Mouse (Mus musculus) brain, embryonic 14.5 days (tissue): ENCODE measurements around the gene Sirpa. TPM values are rescaled to one million over a fixed set of nuclear protein-coding genes. Genes with fewer than 3 reads are reported as not detected.

Source experiments
- DNase-seq: peaks from one replicate; pipeline ENCODE4 v3.0.0-alpha.2; 2011; ENCODE audit warnings: low read depth
- CTCF ChIP-seq: fragments of 200-500 bp; IDR thresholded peaks from 2 replicates; pipeline ENCODE4 v1.5.1; 2012; ENCODE audit warnings: inconsistent platforms, mild to moderate bottlenecking, moderate library complexity, borderline replicate concordance; ENCODE audit not compliant: insufficient read depth, insufficient read length; ENCODE audit errors: extremely low read depth
- POLR2A ChIP-seq: fragments of 200-500 bp; IDR thresholded peaks from 2 replicates; pipeline ENCODE4 v1.6.1; 2012; ENCODE audit warnings: mild to moderate bottlenecking, inconsistent platforms, borderline replicate concordance; ENCODE audit not compliant: poor library complexity, insufficient read depth, insufficient read length, severe bottlenecking; ENCODE audit errors: extremely low read depth
- polyA plus RNA-seq: library from polyadenylated mRNA; depleted of rRNA; stranded (reverse); fragments of >200 nt; gene quantifications from 2 replicates; pipeline ENCODE4 v1.2.3, GENCODE M21; 2012

The Sirpa gene
- polyA plus RNA-seq, 1 experiment, result 44.6 TPM

DNA sequence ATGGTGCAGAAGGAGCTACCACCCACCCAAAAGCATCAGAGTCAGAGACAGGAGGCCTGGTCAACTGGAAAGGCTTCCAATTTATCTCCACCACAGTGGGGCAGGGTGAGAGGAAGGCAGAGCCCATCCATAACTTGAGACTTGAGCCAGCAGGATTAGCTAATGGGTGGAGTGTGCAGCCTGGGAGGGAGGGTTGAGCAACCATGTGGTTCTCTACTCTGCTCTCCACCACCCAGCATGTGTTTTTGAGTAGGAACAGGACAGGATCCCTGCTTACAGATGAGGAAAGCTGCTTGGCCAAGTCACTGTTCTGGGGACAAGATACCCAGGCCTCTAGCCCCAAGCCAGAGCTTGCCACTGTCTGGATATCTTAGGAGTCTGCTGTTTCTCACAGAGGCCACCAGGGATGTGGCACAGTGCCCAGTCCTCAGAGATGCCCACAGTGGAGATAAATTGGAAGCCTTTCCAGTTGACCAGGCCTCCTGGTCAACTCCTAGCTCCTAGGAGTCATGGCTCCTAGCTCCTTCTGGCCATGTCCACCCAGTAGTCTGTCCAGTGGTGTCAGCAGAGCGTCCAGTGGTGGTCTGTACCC is 8.5 kb downstream of the Sirpa start:
- no peak for DNase-seq
- TF ChIP-seq POLR2A (no peak), CTCF (no peak)

DNA sequence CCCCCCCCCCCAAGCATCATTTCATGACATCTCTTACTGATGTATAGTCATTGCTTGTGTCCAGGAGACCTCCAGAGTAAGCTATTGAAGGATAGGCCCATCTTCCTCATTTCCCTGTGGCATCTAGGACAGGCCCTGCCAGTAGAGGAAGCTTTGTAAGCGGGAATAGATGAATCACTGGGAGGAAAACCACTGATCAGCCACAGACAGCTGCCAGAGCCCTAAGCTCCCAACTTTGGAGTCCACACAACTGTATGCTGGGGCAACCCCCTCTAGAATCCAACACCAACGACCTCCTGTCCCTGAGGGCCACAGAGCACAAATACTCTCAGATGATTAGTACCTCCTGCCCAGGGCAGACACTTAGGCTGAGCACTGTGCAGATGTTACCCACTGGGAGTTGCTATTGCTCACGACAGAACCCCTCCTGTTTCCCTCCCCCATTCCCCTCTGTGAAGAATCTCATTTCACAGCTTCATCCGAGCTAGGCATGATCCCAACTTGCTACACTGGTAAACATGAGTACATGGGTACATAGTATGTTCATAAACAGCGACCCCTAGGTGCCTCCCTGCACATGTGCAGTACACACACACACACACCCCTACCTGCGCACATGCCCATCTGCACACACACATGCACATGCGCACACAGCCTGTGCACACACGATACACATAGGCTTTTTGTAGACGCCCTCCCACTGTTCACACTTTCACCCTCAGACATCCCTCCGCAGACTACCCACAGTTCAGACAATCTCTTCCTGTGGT is 9.4 kb downstream of the Sirpa start:
- TF ChIP-seq CTCF, result no peak
- TF ChIP-seq POLR2A, result no peak
- no peak for DNase-seq

DNA sequence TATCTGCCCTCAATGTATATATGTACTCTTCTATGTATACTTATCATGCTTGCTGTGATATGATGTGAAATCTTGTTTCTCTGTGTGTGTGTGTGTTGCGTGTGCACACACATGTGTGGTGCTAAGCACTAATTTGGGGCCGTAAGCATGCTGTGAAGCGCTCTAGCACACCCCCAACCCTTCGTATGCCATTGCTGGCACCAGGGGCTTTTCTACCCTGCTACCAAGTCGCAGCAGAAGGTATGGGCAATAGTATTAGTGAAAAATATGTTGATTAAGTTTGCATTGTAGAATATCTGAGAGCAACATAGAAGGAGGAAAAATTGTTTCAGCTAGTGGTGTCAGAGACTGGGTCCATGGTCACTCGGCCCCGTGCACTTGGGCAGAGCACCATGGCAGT is 10.2 kb downstream of the Sirpa start:
- DNase-seq, result no peak
- no peak for TF ChIP-seq CTCF
- TF ChIP-seq POLR2A, result no peak

DNA sequence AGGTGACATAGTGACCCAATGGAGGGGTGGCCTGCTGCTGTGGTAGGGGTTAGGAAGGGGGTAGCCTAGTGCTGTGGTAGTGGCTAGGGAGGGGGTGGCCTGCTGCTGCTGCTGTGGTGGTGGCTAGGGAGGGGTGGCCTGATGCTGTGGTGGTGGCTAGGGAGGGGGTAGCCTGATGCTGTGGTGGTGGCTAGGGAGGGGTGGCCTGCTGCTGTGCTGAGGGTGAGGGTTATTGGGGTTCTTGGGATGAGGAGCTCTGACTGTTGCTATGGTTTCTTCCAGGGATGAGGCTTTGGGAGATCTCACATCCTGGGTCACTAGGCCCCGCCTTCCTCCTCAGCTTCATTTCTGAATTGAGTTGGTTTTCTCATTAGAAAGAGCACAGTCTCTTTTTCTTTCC is 10.9 kb downstream of the Sirpa start:
- no peak for DNase-seq
- TF ChIP-seq CTCF (no peak), POLR2A (no peak)

DNA sequence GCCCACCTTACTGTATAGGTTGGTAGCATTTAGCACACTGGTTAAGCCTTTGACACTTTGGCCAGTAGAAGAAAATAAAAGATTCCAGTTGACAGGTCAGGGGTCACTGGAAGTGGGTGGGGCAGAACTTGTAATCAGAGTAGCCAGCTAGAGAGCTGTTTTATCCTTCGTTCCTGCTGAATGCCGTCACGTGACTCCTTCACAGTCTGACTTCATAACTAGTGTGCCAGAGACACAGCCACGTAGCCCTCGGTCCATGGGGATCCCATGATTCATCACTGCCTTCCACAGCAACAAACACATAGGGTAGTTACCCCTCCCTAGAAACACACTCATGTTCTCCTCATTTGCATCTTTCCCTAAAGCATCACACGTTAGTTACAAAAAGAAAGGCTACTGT is 11.4 kb downstream of the Sirpa start:
- DNase-seq, result no peak
- TF ChIP-seq POLR2A (no peak), CTCF (no peak)

DNA sequence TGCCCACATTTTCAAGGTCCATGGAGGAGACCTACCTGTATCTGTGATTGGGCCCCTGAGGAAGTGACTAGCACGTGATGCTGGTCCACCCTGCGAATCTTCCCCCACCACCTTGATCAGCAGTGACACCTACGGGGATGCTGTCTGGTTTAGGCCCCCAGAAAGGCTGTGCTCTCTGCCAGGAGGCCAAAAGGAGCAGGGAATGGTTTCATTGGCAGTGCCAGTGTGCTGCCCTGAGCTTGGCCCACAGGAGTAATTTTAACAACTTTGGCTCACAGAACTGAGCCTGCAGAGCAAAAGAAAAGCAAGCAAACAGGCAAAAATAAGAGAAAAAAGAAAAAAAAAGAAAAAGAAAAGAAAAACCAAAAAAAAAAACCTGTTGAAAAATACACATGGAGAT is 13.2 kb downstream of the Sirpa start:
- no peak for TF ChIP-seq CTCF
- TF ChIP-seq POLR2A, result no peak

DNA sequence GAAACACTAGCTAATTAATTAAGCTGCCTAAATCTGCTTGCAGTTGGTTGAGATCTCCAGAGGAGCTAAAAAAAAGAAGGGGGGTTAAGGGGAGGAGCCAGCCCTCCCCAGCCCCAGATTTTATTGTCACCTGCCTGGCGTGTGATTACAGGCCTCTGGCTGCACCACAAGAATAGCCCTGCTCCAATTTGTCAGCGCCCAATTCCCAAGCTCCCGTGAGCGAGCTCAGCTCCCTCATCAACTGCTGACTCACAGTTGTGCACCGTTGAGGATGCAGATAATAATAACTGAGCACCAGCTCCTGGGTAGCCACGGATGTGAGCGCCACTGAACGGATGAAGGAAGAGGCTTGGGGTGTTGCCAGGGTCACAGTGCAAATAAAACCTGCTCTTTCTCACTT is 13.6 kb downstream of the Sirpa start:
- DNase-seq, result peak; percentile 82
- no peak for TF ChIP-seq POLR2A
- TF ChIP-seq CTCF, result no peak

More for the DNA sequence above, 13.2 kb downstream of the Sirpa start:
- peak; percentile 42 for DNase-seq

DNA sequence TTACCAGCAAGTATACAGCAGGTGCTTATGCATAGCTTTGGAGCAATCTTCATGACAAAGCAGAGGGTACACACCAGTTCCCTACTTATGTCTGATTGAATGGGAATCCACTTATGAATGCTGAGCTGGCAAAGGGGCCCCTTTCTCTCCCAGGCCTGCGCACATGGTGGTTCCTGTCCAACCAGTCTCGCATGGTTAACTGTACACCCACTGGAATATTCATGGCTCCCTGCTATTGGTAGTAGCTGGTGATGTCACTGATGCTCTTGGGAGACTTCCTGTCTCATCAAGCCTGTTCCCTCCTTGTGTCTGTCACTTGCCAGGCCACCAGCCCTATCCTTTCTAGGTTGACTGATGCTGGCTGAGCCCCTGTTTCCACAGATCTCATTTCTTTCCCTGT is 14.3 kb downstream of the Sirpa start:
- peak; percentile 30 for DNase-seq
- TF ChIP-seq CTCF (no peak), POLR2A (no peak)

DNA sequence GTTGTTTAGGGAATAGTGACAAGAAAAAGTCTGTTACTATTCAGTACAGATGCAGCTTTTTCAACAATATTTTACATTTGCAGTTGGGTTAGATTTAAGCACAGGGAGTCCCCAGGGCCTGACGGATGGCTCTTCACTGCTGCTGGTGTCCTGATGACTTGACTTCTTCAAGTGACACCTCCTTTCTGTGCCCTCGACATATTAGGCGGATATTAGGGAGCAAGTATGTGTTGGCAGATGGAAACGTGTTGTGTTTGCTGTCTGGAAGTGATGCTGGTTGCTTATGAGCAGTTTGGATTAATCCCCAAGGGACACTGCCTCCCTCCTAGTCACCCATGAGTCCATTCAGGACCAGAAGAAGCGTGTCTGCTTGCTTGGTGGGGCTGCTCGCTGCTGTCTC is 21.3 kb downstream of the Sirpa start:
- no peak for DNase-seq
- TF ChIP-seq POLR2A (no peak), CTCF (no peak)

DNA sequence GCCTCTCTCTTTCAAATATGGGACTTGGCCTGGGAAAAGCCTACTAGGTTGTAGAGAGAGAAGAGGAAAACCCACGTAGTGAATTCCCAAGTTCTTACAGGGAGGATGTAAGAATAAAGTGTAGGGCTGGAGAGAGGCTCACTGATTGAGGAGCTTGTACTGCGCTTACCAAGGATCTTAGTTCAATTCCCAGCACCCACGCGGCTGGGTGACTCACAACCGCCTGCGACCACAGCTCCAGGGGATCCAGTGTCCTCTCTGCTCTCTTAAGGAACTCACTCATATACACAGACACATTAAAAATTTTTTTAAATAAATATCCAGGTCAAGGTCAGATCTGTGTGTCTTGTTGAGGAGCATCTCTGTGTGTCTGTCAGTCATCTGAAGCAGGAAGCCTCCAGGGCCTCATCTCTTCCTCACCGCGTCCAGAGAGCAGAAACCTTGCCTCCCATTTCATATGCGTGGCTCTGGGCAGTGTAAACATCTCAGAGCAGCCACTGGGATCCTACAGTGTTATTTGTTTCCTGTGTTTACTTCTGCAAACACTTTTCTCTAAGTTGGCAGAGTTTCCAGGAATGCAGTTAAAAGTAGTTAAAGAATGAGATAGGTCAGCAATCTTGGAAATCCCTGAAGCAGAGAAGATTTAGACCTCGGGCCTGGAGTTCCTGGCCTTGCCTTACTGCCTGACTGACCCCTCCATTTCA is 22.0 kb downstream of the Sirpa start:
- no peak for DNase-seq
- TF ChIP-seq POLR2A (no peak), CTCF (no peak)

DNA sequence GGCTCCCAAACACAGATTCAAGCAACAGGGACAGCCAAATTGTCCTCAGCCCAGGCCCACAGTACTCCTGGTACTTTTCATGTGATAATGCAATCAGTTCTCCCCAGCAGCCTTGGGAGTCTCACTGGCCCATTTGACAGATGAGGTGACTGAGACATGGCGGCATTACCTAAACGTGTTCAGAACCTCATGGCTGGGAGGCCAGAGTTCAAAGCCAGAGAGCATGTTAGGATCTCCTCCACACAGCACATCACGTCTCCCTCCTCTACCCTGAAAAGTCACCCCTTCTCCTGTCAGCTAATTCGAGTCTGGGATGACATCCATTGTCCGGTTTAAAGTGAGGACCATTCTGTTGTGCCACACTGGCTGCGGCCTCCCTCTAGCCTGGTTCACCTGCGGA is 27.5 kb downstream of the Sirpa start:
- DNase-seq, result no peak
- TF ChIP-seq CTCF (no peak), POLR2A (no peak)
